Mouse (Mus musculus): Measurements from ENCODE around the gene Pnmt. TPM values are rescaled to one million over a fixed set of nuclear protein-coding genes. Genes with fewer than 3 reads are reported as not detected.

The Pnmt gene
- total RNA-seq, 2 experiments from 2014 or later, result 0.87 to 2.9 TPM

GRCm38 (mm10) chr11:98417074-98417473, 30.8 kb downstream of the Pnmt start:
- no peak for DNase-seq

GRCm38 (mm10) chr11:98418273-98418672, 32.0 kb downstream of the Pnmt start:
- no peak for DNase-seq

- DNase-seq, result no peak
Measured at GRCm38 (mm10) chr11:98418939-98419547, 32.8 kb downstream of the Pnmt start.

GRCm38 (mm10) chr11:98426592-98426991, 40.3 kb downstream of the Pnmt start:
- DNase-seq, result no peak

- DNase-seq, result no peak
Measured at GRCm38 (mm10) chr11:98428436-98428835, 42.2 kb downstream of the Pnmt start.

GRCm38 (mm10) chr11:98431743-98432502, 45.7 kb downstream of the Pnmt start:
- no peak for DNase-seq

GRCm38 (mm10) chr11:98435723-98436122, 49.5 kb downstream of the Pnmt start:
- DNase-seq, result no peak

GRCm38 (mm10) chr11:98437441-98437840, 51.2 kb downstream of the Pnmt start:
- no peak for DNase-seq

Other genes starting within 250 kb of the Pnmt start
- gene Fbxl20, start 236.0 kb upstream of the Pnmt start, total RNA-seq (2021), result 10 to 100 TPM; 10.3 to 11.1 TPM
- gene Med1, start 193.2 kb upstream of the Pnmt start, total RNA-seq (2021), result 10 to 100 TPM; 21.2 to 23.1 TPM
- 10 to 100 TPM; 13.0 to 14.0 TPM for gene Cdk12, start 183.4 kb upstream of the Pnmt start, total RNA-seq (2021)
- not detected for gene Neurod2, start 56.8 kb upstream of the Pnmt start, total RNA-seq (2021)
- under 1 TPM in 1 of 2 experiments, not detected in 1; 0.35 TPM for gene Ppp1r1b, start 38.0 kb upstream of the Pnmt start, total RNA-seq (2021)
- 10 to 100 TPM in 1 of 2 experiments, 1 to 10 TPM in 1; 9.6 to 11.8 TPM for gene Stard3, start 28.1 kb upstream of the Pnmt start, total RNA-seq (2021)
- gene Tcap, start 2.6 kb upstream of the Pnmt start, total RNA-seq (2021), result 1,000 to 10,000 TPM; 2,256 to 3,626 TPM
- gene Pgap3, start 14.0 kb downstream of the Pnmt start, total RNA-seq (2021), result 1 to 10 TPM; 1.9 to 2.1 TPM
- gene Erbb2, start 26.0 kb downstream of the Pnmt start, total RNA-seq (2021), result 1 to 10 TPM; 2.0 to 2.3 TPM
- 10 to 100 TPM; 31.7 to 35.5 TPM for gene Mien1, start 52.5 kb downstream of the Pnmt start, total RNA-seq (2021)
- under 1 TPM in 1 of 2 experiments, not detected in 1; 0.16 TPM for gene Grb7, start 59.9 kb downstream of the Pnmt start, total RNA-seq (2021)
- gene Ikzf3, start 159.6 kb downstream of the Pnmt start, total RNA-seq (2021), result under 1 TPM in 1 of 2 experiments, not detected in 1; 0.15 TPM
- not detected for gene Zpbp2, start 164.6 kb downstream of the Pnmt start, total RNA-seq (2021)
- gene Ormdl3, start 200.9 kb downstream of the Pnmt start, total RNA-seq (2021), result 10 to 100 TPM; 19.9 to 28.2 TPM
- gene Lrrc3c, start 211.8 kb downstream of the Pnmt start, total RNA-seq (2021), result not detected
- 1 to 10 TPM; 3.1 to 6.4 TPM for gene Gm12355, start 239.2 kb downstream of the Pnmt start, total RNA-seq (2021)
- 1 to 10 TPM; 1.3 to 2.4 TPM for gene Gsdma3, start 239.9 kb downstream of the Pnmt start, total RNA-seq (2021)

Measured in gastrocnemius, postnatal 25 days (tissue).